Mouse (Mus musculus) C2C12 (cell line): Measurements from ENCODE around the gene Gm45062.

Source experiments
- CTCF ChIP-seq: IDR thresholded peaks from one replicate; pipeline ENCODE4 v1.5.1; 2011; ENCODE audit not compliant: control insufficient read depth, insufficient read depth, insufficient read length
- MYOD1 ChIP-seq: IDR thresholded peaks from one replicate; pipeline ENCODE4 v1.6.1; 2011; ENCODE audit warnings: low read depth; ENCODE audit not compliant: control insufficient read depth, insufficient read length
- MYOG ChIP-seq: IDR thresholded peaks from one replicate; pipeline ENCODE4 v1.6.1; 2011; ENCODE audit not compliant: control insufficient read depth, insufficient read length; ENCODE audit errors: extremely low read depth
- USF1 ChIP-seq: IDR thresholded peaks from one replicate; pipeline ENCODE4 v1.6.1; 2011; ENCODE audit warnings: low read depth, mild to moderate bottlenecking, control low read depth, moderate library complexity

DNA sequence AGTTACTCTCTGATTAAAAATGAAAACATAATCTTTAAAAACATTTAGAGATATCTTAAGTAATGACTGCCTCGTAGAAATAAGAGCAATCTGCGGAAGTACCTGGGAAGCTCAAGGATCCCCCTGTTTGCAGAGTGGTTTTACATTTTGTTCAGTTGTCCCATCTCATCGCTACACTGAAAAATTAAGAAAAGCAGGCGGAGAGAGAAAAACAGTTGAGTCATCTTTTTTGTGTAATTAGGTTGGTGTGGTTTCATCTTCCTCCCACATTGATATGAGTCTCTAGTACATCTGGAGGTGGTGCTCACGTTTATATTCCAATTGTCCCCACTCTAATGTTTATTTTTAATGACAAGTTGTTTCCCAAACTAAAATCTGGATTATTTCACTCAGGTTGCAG lies 265.5 kb downstream of the Gm45062 start:
- TF ChIP-seq CTCF (no peak), MYOD1 (no peak), USF1 (no peak), MYOG (no peak)
